Mouse (Mus musculus) heart, postnatal 25 days (tissue): ENCODE data around the gene Man2b2. TPM values are rescaled to one million over a fixed set of nuclear protein-coding genes. Genes with fewer than 3 reads are reported as not detected.

Experiments used
- DNase-seq: peaks from one replicate; pipeline ENCODE4 v3.0.0; 2022; ENCODE audit warnings: low spot score
- intact Hi-C: fragments of 180-260 bp; cut with DNase I; formaldehyde crosslinking; loops from one replicate; pipeline ENCODE4 v1.15.1; 2025
- total RNA-seq, 2 experiments: library from RNA; stranded (reverse); gene quantifications; 2 replicates each; pipeline ENCODE4 v1.2.3; 2021

The Man2b2 gene
- total RNA-seq, result 10 to 100 TPM; 14.3 to 14.6 TPM

DNA sequence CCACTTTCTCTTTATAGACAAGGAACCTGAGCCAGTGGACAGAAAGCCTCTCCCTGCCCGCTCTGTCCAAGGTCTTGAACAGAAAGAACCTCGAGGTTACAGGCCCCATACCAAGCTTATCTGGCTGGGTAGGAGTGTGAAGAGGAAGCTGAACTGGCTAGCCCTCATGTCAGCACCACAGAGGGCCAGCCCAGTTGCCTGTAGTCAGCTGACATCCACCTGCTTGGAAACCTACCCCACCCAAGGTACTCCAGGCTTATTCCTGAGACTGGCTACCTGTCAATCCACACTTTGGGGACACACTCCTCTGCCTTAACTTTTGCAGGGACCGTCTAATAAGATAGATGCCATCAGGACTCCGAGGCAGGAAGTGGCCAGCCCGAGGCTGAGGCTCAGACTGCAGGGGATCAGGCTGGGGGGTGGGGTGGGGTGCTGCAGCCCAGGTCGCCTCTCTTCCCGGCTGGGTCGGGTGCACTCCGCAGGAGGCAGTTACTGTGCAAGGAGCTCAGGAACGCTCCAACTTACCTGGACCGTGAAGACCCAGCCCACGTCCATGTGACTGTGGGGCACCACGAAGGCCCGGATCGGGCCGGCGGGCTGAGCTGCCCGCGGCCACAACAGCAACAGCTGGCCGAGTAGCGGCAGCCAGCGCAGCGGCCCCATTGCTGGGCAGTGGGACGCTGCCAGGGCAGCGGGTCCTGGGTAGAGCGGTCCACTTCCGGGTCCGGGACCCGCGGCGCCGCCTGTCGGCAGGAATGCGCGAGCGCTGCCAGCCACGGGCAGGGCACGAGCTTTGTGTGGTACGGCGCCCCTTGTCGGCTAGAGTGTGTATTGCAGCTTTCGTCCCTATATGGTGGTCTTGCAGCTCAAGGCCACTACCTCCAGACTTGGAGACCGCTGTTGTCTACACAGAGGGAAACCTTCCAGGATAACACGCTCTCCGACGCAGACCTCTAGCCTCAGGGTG, at the start of gene Man2b2:
Gene Man2b2 (minus strand): TSS at position 741 of the 967 bp plus-strand sequence.
- peak; percentile 78 for DNase-seq

DNA sequence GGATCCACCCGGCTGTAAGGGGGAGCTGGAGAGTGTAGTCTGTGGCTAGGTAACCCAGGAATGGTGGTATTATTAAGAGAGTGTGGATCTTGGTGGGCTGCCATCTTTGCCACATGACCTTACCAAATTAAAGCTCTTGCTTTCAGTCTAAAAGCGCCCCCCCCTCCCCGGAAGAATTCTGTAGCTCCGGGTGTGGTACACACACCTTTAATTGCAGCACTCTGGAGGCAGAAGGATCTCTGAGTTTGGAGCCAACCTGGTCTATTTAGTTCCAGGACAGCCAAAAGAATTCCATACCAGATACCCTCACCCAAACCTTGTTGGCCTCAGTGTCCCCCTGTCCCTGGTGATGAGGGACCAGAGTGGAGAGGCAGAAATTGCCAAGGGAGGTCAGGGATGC, 48.3 kb upstream of the Man2b2 start:
- intact Hi-C loops, result no loop called here

More for the DNA sequence above, at the start of gene Man2b2:
- intact Hi-C loops, result no loop called here

DNA sequence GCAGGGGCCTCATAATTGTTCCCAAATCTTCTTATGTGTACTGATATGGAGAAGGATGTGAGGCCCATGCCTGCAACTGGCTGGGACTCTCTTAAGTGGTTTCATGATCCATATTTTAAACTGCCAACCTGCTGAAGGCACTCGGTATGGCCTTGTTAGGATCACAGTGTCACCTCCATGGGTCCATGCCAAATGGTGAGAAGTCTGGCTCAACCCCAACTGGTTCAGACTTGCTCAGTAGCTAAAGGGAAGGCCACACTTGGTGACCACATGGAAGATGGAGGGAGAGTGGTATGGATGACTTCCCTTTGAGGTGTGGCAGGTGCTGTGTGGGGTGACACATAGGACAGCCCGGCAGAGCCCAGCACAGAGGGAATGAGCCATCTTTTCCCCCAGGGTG, 47.2 kb upstream of the Man2b2 start:
- intact Hi-C loops, result no loop called here
- DNase-seq, result no peak

More for the DNA sequence above, 48.3 kb upstream of the Man2b2 start:
- no peak for DNase-seq

DNA sequence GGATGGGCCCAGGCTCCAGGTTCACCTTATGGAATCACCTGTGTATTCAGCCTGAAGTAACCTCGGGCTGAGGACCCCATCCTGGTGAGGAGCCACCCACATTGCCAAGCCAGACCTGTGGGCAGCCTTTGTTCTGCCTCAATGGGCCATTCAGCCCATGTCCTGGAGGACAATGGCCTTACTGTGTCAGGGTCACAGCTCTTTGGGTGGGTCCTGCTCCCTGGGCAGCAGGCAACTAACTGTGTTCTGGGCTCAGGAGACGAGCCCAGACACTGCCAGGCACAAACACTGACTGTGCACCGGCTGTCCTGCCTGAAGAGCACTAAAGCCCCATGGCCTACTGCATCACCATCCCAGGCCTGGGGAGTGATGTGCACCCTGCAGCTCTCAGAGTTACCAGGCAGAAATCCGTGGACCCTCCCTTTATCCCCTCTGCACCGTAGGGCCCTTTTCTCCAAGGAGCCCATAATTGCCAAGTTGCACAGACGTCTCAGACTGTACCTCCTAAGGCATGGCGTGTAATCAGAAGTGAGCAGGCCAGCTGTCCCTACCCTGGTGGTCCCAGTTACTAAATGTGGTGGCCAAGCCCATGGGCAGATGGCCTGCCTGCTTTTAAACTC, 46.4 kb upstream of the Man2b2 start:
- no peak for DNase-seq
- intact Hi-C loops, result no loop called here

DNA sequence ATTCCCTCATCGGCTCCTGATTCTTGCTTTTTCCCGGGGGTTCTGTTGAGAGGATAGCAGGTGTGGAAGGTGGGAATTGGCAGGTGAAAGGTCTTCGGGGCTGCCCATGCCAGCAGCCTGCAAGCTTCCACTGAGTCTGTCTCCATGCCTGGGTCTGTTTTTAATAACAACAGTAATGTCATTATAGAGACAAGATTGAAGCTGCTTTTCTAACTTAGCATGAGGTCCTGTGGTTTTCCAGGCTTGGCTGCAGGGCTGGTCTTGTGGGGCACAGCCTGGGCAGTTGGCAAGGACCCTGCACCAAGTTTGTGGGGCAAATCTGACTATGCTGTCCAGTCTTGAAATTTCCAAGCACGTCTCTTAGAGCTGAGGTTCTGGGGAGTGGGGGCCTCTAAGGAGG, 45.5 kb upstream of the Man2b2 start:
- intact Hi-C loops, result no loop called here
- no peak for DNase-seq

DNA sequence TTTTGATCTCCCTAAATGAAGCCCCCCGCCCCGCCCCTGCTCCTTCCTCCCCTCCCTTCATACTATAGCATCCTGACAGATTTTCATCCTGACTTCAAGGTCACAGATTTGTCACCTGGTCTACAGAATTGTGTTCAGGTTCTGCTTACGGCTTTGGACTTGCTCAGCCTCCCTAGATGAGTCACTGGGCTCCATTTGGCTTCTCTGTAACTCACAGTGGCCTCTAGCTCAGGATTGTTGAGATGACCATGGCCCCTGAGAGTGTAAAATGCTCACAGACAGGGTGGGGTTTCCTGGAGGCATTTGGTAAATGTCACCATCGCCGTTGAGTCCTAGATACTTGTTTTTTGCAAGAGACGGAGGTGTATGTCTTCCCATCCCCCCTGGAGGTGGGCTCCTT, 40.5 kb upstream of the Man2b2 start:
- intact Hi-C loops, result no loop called here
- no peak for DNase-seq

DNA sequence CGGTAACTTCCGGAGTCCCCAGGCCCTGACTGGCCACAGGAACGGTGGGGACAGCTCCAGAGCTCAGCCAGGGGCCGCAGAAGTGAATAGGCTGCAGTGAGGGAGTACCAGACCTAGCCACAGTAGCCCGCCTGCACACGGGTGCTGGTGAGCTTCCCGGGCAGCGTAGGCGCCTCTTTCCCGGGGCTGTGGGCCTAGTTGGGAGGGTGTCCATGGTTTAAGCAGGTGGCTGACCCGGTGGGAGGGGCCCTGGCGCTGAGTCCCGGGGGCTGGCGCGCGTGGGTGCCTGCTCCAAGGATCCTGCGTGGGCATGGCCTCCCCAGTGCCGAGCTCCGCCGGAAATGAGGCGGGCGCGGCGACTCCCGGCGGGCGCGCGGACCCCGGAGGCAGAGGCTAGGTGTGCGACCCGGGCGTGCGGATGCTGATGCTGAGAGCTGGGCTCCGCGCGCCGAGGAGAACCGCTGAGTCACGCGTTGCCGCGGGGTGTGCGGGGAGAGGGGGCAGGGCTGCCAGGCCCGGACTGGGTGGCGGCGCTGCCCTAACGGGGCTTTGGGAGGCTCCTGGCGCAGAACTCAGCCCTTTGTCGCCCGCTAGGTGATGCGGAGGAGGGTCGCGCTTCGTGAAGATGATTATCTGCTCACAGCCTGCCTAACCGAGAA, 39.3 kb upstream of the Man2b2 start:
- intact Hi-C loops, result no loop called here

DNA sequence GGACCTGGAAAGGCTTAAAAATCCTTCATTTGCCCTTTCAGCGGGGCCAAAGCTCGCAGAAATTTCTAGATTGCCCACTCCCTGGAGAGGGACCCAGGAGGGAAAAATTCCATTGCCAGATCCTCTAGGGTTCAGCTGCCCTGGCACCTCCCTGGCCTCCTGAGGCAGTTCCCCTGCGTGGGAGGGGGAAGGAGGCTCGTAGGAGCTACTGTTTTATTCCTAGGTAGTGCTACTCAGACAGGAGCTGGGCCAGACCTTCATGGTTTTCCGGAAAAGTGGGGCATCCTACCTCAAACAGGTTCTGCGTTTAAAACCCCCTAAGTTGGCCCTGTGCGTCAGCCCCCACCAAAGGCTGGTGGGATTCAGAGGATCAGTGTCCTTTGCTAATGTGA, 38.7 kb upstream of the Man2b2 start:
- intact Hi-C loops, result no loop called here
- no peak for DNase-seq

More for the DNA sequence above, 39.3 kb upstream of the Man2b2 start:
- DNase-seq, result no peak

DNA sequence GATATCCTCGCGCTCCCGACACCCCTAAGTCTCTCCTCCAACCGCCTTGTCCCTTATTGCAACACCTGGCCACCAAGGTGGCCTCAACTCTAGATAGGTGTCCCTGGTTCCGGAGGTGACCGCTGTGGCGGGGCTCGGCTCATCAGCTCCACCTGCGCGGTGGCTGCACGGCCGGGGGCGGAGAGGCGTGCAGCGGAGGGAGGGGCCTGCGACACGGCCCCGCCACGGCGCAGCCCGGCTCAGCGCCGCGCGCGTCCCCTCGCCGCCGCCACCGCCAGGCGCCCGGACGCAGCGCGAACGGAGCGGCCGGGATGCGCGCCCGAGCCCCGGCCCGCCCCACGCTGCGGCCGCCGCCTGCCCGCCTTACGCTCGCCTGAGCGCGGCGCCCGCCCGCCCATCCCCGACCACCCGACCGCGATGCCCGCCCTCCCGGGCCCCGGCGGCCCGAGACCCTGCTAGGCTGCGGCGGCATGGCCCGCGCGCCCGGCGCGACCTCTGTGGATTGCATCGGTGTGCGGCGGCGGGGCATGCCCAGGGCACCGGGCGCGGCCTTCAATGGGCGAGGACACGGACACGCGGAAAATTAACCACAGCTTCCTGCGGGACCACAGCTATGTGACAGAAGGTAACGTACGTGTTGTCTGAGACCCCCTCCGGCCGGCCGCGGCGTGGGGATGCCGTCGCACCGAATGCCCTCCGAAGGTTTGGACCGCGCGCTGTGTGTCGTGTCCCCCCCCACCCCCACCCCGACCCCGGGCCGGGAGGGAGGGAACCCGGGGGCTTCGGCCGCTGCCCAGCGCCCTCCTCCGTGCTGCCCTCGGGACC, 38.0 kb upstream of the Man2b2 start, which contains the start of gene Ppp2r2c:
Gene Ppp2r2c (plus strand): TSS at position 248 of the 825 bp plus-strand sequence.
- intact Hi-C loops, result no loop called here
- no peak for DNase-seq

DNA sequence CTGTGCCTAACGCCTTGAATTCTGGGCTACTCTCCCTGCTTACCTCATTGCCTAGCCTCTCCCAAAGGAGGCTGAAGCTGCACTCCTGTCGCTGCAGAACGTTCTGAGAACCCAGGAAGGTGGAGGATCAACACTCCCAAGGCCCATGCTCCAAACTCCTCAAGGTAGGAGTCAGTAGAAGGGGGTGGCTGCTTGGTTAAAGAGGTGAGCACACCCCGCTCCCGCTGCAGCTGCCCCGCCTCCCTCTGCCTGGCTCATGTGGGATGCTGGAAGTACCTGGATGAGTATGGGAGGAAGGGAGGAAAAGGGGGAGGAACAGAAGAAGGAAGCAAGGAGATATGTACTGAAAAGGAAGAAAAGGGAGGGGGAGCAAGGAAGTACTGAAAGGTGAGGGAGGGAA, 37.1 kb upstream of the Man2b2 start:
- intact Hi-C loops, result no loop called here
- DNase-seq, result no peak

DNA sequence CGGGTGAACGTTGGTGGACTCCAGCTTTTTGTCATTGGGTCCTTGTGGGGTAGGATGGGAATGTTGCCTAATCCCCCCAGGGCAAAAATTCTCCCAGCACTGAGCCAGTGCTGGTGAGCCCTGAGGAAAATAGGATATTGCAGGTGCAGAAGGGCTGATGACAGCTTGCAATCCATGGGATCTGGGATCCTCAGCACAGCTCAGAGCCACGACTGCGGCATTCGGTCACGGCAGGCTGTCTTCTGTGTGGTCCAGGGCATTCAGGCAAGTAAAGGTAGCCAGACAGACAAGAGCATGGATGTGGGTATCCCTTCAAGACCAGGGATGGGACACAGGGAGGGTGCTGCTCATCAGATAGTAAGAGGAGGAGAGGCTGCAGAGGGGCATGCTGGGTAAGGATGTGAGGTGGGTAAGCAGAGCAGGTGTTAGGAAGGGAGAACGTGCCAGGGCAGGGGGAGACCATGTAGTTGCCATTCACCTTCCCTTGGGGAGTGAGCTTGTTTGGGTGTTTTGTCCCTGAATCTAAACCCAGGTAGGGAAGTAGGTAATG, 36.3 kb upstream of the Man2b2 start:
- no peak for DNase-seq
- intact Hi-C loops, result no loop called here

DNA sequence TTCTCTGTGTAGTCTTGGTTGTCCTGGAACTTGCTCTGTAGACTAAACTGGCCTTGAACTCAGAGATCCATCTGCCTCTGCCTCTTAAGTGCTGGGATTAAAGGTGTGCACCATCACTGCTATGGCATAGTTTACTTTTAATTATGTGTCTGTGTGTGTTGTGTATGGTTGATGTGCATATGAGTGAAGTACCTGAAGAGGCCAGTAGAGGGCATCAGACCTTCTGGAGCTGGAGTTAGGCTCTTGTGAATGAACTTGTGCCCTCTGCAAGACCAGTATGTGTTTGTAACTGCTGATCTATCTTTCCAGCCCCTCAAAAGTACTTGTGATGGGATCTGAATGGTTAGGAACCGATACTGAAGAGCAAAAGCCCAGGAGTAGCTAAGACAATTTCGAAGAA, 30.6 kb upstream of the Man2b2 start:
- intact Hi-C loops, result no loop called here
- no peak for DNase-seq

DNA sequence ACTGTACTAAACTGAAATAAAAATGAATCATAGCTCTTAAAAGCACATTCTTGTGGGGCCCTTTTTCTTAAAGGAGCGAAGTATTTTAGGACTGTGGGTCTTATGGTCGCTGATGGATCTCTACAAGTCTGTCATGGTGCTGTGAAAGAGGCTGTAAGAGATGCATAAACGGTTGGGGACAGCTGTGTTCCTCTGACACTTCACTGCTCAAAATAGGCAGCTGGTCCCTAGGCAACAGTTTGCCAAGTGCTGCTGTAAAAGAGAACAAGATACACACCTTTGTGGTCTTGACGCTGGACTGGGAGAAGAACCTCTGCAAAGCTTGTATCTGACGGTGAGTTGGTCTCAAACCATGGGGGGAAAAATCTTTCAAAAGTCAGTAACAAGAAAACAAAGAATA, 27.1 kb upstream of the Man2b2 start:
- DNase-seq, result no peak
- intact Hi-C loops, result no loop called here

DNA sequence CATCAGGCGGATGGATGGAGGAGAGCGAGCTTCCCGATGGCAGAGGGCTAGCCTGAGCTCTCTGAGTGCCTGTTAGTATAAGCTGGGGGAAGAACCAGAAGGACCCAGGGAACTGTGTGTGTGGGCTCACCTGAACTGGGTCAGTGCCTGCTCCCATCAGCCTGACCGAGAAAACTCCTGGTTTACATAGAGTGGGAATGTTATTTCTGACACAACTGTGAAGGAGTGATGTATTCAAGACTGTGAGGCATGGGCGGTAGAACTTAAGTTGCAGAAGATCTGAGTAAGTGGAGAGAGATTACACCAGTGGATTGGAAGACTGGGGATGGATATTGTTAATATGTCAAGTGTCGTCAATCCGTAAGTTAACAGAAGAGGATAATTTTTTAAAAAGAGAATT, 26.1 kb upstream of the Man2b2 start:
- intact Hi-C loops, result no loop called here
- DNase-seq, result no peak

DNA sequence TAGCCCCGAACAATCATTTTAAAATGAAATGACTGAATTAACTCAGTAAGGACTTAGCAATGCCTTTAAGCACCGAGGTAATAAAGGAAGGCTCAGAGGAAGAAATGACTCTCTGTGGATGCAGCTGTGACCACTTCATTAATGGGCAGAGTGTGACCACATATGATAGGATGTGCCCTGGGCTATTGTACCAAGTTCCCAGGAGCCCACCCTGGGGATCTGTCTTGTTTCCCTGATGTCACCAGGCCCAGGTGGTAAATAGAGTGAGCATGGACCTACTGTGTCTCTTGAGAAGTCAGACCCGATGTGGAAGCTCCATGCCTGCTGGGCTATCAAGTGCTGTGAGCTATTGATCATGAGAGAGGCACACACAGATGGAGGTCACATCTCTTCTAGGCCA, 24.7 kb upstream of the Man2b2 start:
- no peak for DNase-seq
- intact Hi-C loops, result no loop called here

DNA sequence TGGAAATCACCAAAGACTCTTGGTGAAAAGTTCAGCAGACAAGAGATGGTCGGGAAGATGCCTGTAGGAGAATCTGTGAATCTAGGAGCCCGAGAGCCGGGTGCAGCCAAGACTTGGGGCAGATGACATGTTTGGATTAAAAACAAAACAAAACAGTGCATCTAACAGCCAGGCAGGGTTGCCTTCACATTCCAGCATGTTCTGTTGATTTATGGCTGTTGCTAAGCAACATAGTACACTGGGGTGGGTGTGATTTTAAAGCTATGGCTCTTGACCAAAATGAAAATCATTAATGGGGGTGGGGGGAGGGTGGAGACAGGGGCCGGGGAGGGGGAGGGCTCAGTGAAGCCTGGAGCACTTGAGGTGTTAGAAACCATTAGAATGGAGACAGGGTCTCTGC, 21.1 kb upstream of the Man2b2 start:
- intact Hi-C loops, result no loop called here
- DNase-seq, result no peak

DNA sequence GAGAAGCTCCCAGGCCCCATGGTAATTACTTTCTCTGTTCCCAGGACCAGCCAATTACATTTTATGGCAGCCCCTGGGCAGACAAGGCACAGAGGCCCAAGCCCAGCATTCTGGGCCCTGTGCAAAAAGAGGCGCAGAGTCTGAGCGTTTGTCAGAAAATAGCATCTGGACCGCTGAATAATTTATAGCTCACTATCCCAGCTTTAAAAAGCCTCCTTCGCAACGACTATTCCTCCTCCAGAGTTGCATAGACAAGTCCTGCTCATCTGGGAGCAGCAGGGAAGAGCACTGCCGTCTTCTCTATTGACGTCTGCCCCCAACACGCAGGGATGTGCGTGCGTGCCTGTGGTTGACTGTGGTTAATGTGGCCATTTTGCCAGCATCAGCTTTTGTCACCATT, 14.0 kb upstream of the Man2b2 start:
- intact Hi-C loops, result no loop called here
- DNase-seq, result no peak

DNA sequence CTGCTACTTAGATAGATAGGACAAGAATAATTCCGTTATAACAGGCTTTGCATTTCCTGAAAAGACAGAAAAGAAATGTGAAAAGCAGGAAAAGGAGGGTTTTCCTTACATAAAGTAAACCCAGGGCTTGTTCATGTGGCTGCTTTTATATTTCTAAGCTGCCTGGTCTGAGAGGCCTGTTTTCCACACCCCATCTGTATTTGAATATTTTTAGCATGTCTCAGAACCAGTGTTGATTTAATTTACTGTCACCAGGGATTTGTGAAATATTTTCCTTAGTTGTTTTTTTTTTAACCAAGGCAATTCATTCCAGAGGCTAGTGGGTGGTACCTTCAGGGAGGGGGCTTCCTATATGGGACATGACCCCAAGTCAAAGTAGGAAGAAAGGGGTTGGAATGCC, 11.2 kb upstream of the Man2b2 start:
- intact Hi-C loops, result no loop called here
- no peak for DNase-seq

DNA sequence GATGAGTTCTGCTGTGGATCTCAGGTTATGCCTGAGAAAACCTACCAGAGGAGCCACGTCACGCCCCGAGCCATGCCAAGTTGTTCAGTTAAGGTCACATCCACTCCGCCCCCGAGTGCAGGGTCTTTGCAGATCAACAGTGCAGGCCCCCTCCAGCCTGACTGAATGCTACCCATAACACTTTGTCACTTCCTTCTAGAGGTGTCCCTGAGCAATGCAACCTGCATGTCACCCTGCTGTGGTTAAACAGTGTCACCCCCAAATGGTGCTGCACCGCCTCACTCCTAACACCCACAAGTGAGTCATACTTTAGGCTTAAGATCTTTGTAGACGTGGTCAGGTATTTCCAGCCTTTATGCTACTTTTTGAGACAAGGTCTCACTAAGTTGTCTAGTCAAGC, 9.6 kb upstream of the Man2b2 start:
- intact Hi-C loops, result no loop called here
- DNase-seq, result no peak

DNA sequence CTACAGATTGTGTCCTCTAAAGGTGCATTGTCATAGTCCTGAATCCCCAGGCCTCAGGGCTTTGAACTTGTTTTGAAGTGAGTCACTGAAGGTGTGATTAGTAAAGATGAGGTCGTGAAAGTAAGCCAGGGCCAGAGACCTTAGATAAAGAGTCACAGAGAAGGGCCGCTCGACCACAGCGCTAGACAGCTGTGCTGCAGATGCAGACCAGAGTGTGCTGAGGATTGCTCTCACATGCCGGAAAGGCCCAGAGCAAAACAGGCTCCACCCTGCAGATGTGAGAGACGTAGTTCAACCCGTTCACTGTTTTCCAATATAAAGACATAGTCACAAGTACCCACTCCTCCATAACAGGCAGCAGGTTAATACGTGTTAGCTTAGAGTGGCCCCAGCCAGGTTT, 9.1 kb upstream of the Man2b2 start:
- intact Hi-C loops, result loop anchor here (5.0 kb wide), 1 partner anchor 163 kb away; no protein-coding TSS in a partner anchor
- DNase-seq, result no peak
